ENCODE assay signal across 13 mouse cellular contexts in genomic region chr12:97836202-97836908, GRCm38 (mm10).
A peak's percentile ranks its signal among the peaks of the same experiment; 100 is the strongest.
DNase-seq lines count a peak whose midpoint lies in the region; ATAC-seq and TF ChIP-seq lines count a peak whose summit lies in the region.
"Had no signal": no experiment of that assay in that cellular context is flagged by ENCODE, and none has a peak within 500 bp of the region (broad histone marks: within the 10 kb centered on the region; RNA-seq: fewer than 3 reads in every experiment).

No protein-coding gene starts in this region.

- no peak for TF ChIP-seq EP300 in heart, adult 2 months (IDR thresholded peaks at IDR 0.05; ENCODE audit: insufficient read depth, low read depth, low read length)

- peak; percentile 36 for DNase-seq in hindbrain, embryonic 11.5 days (ENCODE audit: low spot score)
- peak; percentile 38 to 68 for DNase-seq in left cerebral cortex, adult 18-20 months (ENCODE audit: low spot score in 2 of 2)
- DNase-seq in heart, embryonic 10.5 days (ENCODE audit: low spot score), result no peak
- no peak for DNase-seq in cerebellum, postnatal 25 days
- no peak for DNase-seq in heart, adult 2 months
- DNase-seq: adrenal gland, postnatal 10 days; heart, adult 18-20 months; kidney, postnatal 10 days had no signal

- no peak overlapping the region for H3K9ac ChIP-seq in forebrain, embryonic 15.5 days (replicated peaks)
- no peak overlapping the region for H3K9ac ChIP-seq in hindbrain, embryonic 11.5 days (ENCODE audit: low read depth, low read length)
- H3K9ac ChIP-seq in neural tube, embryonic 14.5 days (replicated peaks; ENCODE audit: low read depth, low read length), result no peak overlapping the region
- H3K9ac ChIP-seq in heart, adult 2 months (ENCODE audit: low read depth, low read length), result no peak overlapping the region
- H3K9ac ChIP-seq: embryonic facial prominence, embryonic 12.5 days had no signal

- 43% methylated on average over 8 of the region's 8 CpGs for WGBS in forebrain, embryonic 15.5 days
- WGBS in hindbrain, embryonic 11.5 days, result 74% methylated on average over 8 of the region's 8 CpGs
- WGBS in neural tube, embryonic 14.5 days, result 72% methylated on average over 8 of the region's 8 CpGs
- WGBS in heart, embryonic 10.5 days, result 82% methylated on average over 8 of the region's 8 CpGs
- whole genome bisulfite sequencing in heart, adult 2 months, result 81% methylated on average over 8 of the region's 8 CpGs

- peak; percentile 100 for ATAC-seq in forebrain, embryonic 15.5 days (replicated peaks)
- ATAC-seq in hindbrain, embryonic 11.5 days (ENCODE audit: low FRiP score), result peak; percentile 92
- ATAC-seq in neural tube, embryonic 14.5 days (ENCODE audit: low read depth), result peak; percentile 89; the same call in 1 of the 2 replicates
- no peak for ATAC-seq in megakaryocyte, adult 5-6 weeks (ENCODE audit: poor library complexity, severe bottlenecking)

- H3K4me1 ChIP-seq in forebrain, embryonic 15.5 days, result peaks cover 11% of the 10 kb centered on the region
- H3K4me1 ChIP-seq in hindbrain, embryonic 11.5 days (replicated peaks; ENCODE audit: control insufficient read depth, insufficient read depth, low read length), result no peaks in the 10 kb centered on the region
- H3K4me1 ChIP-seq in neural tube, embryonic 14.5 days (ENCODE audit: control insufficient read depth, insufficient read depth, low read length), result no peaks in the 10 kb centered on the region
- no peaks in the 10 kb centered on the region for H3K4me1 ChIP-seq in heart, embryonic 10.5 days
- no peaks in the 10 kb centered on the region for H3K4me1 ChIP-seq in heart, adult 2 months (ENCODE audit: control insufficient read depth, insufficient read depth, low read length)
- H3K4me1 ChIP-seq: embryonic facial prominence, embryonic 12.5 days had no signal

- intact Hi-C loops in heart, adult 2 months (cut with DNase I), result no loop called here

- H3K9me3 ChIP-seq in forebrain, embryonic 15.5 days, result no peaks in the 10 kb centered on the region
- no peaks in the 10 kb centered on the region for H3K9me3 ChIP-seq in hindbrain, embryonic 11.5 days (ENCODE audit: control insufficient read depth, low read length)
- H3K9me3 ChIP-seq in neural tube, embryonic 14.5 days (ENCODE audit: control insufficient read depth, low read length), result no peaks in the 10 kb centered on the region
- H3K9me3 ChIP-seq in heart, embryonic 10.5 days, result no peaks in the 10 kb centered on the region
- H3K9me3 ChIP-seq: embryonic facial prominence, embryonic 12.5 days had no signal

- peak overlapping the region; percentile 78 for H3K27ac ChIP-seq in forebrain, embryonic 15.5 days (replicated peaks)
- H3K27ac ChIP-seq in hindbrain, embryonic 11.5 days (ENCODE audit: low read depth, low read length), result no peak overlapping the region
- no peak overlapping the region for H3K27ac ChIP-seq in neural tube, embryonic 14.5 days (ENCODE audit: low read depth, low read length)
- no peak overlapping the region for H3K27ac ChIP-seq in heart, embryonic 10.5 days
- H3K27ac ChIP-seq in heart, adult 2 months, result no peak overlapping the region
- H3K27ac ChIP-seq: embryonic facial prominence, embryonic 12.5 days had no signal

- no peak overlapping the region for H3K4me2 ChIP-seq in forebrain, embryonic 15.5 days (replicated peaks)
- H3K4me2 ChIP-seq in hindbrain, embryonic 11.5 days (replicated peaks; ENCODE audit: low read depth, low read length), result no peak overlapping the region
- no peak overlapping the region for H3K4me2 ChIP-seq in neural tube, embryonic 14.5 days (ENCODE audit: low read depth, low read length)
- H3K4me2 ChIP-seq: embryonic facial prominence, embryonic 12.5 days had no signal

- no peak for TF ChIP-seq POLR2A in heart, adult 2 months (IDR thresholded peaks at IDR 0.05; ENCODE audit: insufficient read depth, low read depth, low read length)

- H3K4me3 ChIP-seq in forebrain, embryonic 15.5 days, result no peak overlapping the region
- H3K4me3 ChIP-seq in hindbrain, embryonic 11.5 days (ENCODE audit: low read depth, low read length), result no peak overlapping the region
- no peak overlapping the region for H3K4me3 ChIP-seq in neural tube, embryonic 14.5 days (ENCODE audit: low read depth, low read length)
- no peak overlapping the region for H3K4me3 ChIP-seq in heart, embryonic 10.5 days
- no peak overlapping the region for H3K4me3 ChIP-seq in heart, adult 2 months
- H3K4me3 ChIP-seq: embryonic facial prominence, embryonic 12.5 days had no signal

- H3K36me3 ChIP-seq in forebrain, embryonic 15.5 days, result no peaks in the 10 kb centered on the region
- no peaks in the 10 kb centered on the region for H3K36me3 ChIP-seq in hindbrain, embryonic 11.5 days (ENCODE audit: control insufficient read depth, insufficient read depth, low read length)
- no peaks in the 10 kb centered on the region for H3K36me3 ChIP-seq in neural tube, embryonic 14.5 days (ENCODE audit: control insufficient read depth, insufficient read depth, low read length)
- H3K36me3 ChIP-seq in heart, embryonic 10.5 days, result no peaks in the 10 kb centered on the region
- H3K36me3 ChIP-seq in heart, adult 2 months (ENCODE audit: control insufficient read depth, insufficient read depth, low read length), result no peaks in the 10 kb centered on the region
- H3K36me3 ChIP-seq: embryonic facial prominence, embryonic 12.5 days; G1E had no signal

- no peaks in the 10 kb centered on the region for H3K79me2 ChIP-seq in heart, adult 2 months (replicated peaks; ENCODE audit: control insufficient read depth, insufficient read depth, low read length)

- H3K27me3 ChIP-seq in forebrain, embryonic 15.5 days, result no peaks in the 10 kb centered on the region
- no peaks in the 10 kb centered on the region for H3K27me3 ChIP-seq in hindbrain, embryonic 11.5 days (ENCODE audit: control insufficient read depth, insufficient read depth, low read length)
- no peaks in the 10 kb centered on the region for H3K27me3 ChIP-seq in neural tube, embryonic 14.5 days (ENCODE audit: control insufficient read depth, insufficient read depth, low read length)
- no peaks in the 10 kb centered on the region for H3K27me3 ChIP-seq in heart, embryonic 10.5 days (ENCODE audit: insufficient read depth, poor library complexity, severe bottlenecking)
- no peaks in the 10 kb centered on the region for H3K27me3 ChIP-seq in heart, adult 2 months (ENCODE audit: control insufficient read depth, insufficient read depth, low read length)
- H3K27me3 ChIP-seq: embryonic facial prominence, embryonic 12.5 days had no signal

- no peak for TF ChIP-seq CTCF in heart, adult 2 months (IDR thresholded peaks at IDR 0.05)

Comparison
In these comparisons a context has a peak if more than half of its experiments do, and no peak if none do; other contexts are left out.
1. DNase-seq: peak in hindbrain, embryonic 11.5 days (single experiment) and left cerebral cortex, adult 18-20 months (2 of 2); none in heart, embryonic 10.5 days (single experiment), cerebellum, postnatal 25 days (0 of 2) and heart, adult 2 months (0 of 2).